Mouse (Mus musculus): ENCODE measurements around the gene B230104I21Rik.

Gene B230104I21Rik

DNA sequence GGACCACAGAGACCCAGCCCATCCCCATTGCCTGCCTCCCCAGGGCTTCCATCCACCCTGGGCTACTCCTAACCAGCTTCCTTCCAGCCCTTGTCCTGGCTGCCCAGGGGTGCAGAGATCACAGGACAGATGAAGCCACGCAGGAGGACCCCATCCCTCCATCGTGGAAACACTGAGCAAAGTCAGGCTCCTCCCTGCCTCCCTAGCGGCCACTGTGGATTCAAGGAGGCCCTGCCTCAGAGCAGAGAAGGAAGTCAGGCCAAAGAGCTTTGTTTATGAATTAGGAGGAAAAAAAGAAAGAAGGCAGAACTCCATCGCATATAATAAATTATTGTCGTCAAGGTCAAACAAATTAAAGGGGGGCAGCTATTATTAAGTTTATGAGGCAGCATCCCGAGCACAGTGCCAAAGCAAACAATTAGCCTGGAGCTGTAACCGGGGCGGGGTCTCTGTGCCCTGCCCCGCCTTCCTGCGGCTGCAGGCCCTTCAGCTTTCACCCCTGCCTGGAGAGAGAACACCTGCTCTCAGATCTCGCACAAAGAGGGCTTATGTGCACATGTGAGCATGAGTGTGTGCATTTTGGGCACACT lies 12.4 kb downstream of the B230104I21Rik start:
- in situ Hi-C loops (cut with MboI; ENCODE audit: low sequenced_read_pairs), result no loop called here

- in situ Hi-C loops (cut with MboI; ENCODE audit: low sequenced_read_pairs), result no loop called here
These were observed 16.3 kb downstream of the B230104I21Rik start for GRCm38 (mm10) chr4:154352246-154352645.

GRCm38 (mm10) chr4:154355408-154355807 lies 19.5 kb downstream of the B230104I21Rik start:
- in situ Hi-C loops (cut with MboI; ENCODE audit: low sequenced_read_pairs), result no loop called here

DNA sequence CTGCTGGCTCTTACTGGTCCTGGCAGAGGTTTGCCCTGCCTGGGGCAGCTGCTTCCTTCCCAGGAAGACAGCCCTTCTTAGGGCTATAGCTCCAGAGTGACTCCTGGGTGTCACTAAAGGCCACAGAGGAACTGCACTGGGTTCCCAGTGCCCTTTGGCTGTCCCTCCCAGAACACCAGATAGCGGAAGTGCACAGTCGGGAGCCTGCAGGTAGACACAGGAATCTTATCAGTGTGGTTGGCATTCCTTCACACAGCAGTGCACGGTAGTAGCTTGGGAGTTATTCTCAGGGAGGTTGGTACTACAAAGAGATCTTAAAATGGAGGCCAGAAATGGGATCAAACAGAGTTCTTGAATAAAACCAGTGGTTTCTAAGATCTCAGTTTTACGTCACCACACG lies 22.4 kb downstream of the B230104I21Rik start:
- in situ Hi-C loops (cut with MboI; ENCODE audit: low sequenced_read_pairs), result no loop called here

- in situ Hi-C loops (cut with MboI; ENCODE audit: low sequenced_read_pairs), result no loop called here
These were observed 22.9 kb downstream of the B230104I21Rik start for GRCm38 (mm10) chr4:154358816-154359215.

- in situ Hi-C loops (cut with MboI; ENCODE audit: low sequenced_read_pairs), result no loop called here
These were observed 23.9 kb downstream of the B230104I21Rik start for GRCm38 (mm10) chr4:154359762-154360300.

- in situ Hi-C loops (cut with MboI; ENCODE audit: low sequenced_read_pairs), result no loop called here
These were observed 24.5 kb downstream of the B230104I21Rik start for GRCm38 (mm10) chr4:154360441-154360840.

DNA sequence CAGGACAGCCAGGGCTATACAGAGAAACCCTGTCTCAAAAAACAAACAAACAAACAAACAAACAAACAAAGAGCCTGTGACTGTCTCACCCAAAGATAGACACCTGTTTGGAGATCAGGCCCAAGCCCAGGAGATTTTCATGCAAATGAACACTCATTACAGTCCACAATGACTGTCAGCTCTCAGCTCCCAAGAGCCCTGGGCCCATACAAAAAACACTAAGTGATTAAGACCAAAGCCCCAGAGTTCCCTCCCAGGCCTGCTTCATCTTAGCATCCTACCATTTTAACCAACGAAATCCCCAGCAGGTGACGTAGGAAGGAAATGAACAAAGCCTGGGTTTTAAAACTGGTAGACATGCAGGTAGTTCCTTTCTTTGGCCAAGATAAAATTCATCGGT lies 24.9 kb downstream of the B230104I21Rik start:
- in situ Hi-C loops (cut with MboI; ENCODE audit: low sequenced_read_pairs), result no loop called here

DNA sequence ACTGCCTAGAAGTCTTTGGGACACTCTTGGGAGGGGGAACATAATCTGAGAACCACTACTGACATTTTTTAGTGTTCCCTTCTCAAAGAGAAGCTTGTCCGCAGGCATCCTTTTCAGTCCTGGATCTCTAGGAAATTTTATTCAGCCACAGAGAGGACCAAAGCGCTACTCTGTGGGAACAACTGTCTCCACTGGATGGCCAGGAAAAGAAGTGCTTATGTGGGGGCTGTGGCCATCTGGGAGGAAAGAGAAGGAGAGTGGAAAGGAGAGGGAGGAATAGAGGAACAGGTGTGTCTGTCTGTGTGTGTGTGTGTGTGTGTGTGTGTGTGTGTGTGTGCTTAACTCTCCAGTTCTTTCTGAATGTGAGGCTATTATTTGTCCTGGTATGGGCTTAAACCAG lies 28.8 kb downstream of the B230104I21Rik start:
- in situ Hi-C loops (cut with MboI; ENCODE audit: low sequenced_read_pairs), result no loop called here

DNA sequence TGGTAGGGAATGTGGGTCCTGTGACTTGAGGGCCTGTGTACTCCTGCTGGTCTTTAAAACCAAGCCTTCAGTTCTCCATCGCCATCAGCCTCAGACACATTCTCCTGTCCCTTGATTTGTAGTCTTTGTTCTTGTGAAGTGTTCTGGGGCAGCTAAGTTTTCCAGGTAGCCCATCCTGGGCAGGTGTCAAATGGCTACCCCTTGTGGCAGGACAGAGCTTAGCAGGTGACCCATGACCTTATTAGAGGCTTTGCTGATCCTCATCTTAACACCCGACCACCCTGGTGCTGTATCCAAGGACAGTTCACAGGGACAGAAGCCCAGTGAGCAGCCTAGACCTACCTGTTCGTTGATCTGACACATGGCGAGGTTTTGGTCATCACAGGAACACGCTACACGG lies 30.9 kb downstream of the B230104I21Rik start:
- in situ Hi-C loops (cut with MboI; ENCODE audit: low sequenced_read_pairs), result no loop called here

GRCm38 (mm10) chr4:154369089-154369488 lies 33.2 kb downstream of the B230104I21Rik start:
- in situ Hi-C loops (cut with MboI; ENCODE audit: low sequenced_read_pairs), result no loop called here

GRCm38 (mm10) chr4:154370841-154371240 lies 34.9 kb downstream of the B230104I21Rik start:
- in situ Hi-C loops (cut with MboI; ENCODE audit: low sequenced_read_pairs), result no loop called here

DNA sequence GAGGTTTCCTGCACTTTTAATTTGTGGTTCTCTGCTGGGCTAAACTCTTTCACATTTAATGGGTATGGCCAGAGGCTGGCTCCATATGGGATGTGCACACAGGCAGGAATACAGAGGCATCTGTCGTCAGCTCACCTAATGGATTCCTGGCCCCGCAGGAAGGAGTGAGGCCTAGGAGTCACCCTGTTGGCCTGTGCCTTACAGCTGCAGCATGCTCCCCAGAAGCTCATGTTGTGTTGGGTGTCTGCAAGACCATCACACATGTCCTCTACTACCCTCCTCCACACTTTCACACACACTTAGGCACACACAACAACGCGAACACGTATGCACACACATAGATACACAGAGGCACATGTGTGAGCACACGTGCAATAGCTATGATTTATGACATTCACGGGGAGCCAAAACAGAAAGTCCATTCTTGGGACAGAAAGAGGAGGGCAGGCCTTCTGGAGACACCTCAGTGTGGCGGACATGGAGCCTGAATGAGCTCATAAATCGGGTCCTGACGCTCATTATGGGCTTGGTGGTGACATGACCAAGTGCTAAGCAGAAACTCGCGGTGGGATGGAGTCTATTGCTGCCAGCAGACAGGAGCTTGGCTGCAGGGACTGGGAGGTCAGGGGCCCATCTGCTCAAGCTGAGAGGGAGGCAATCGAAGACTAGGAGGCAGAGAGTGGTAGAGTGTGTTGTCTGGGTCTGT lies 35.8 kb downstream of the B230104I21Rik start:
- in situ Hi-C loops (cut with MboI; ENCODE audit: low sequenced_read_pairs), result no loop called here

DNA sequence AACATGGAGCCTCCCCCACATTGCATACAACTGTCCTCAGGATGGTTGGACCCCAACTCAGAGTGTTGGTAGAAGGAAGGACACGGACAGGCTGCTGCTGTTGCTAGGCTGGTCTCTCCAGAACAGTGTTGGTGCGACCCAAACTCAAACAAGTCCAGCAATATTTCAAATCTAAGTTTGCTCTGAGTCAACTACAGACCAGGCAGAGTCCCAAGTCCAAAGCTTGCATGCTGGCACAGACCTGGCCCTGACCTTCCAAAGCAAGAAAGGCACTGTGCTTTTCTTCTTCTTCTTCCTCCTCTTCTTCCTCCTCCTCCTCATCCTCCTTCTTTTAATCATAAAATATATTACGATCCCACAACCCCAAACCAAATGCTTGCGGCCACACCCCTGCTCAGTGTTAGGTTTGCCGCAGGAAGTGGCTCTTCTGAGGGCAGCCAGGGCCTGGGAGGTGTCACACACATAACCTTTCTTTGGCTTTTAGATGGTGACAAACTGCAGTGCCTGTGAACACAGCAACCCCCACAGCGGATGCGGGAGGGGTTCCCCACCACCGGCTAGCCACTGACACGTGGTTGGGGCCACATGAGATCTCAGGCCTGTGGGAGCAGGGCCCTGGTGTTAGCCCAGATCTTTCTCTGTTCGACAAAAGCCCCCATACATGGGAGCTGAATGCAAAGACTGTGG lies 40.2 kb downstream of the B230104I21Rik start:
- in situ Hi-C loops (cut with MboI; ENCODE audit: low sequenced_read_pairs), result no loop called here

- in situ Hi-C loops (cut with MboI; ENCODE audit: low sequenced_read_pairs), result no loop called here
These were observed 42.9 kb downstream of the B230104I21Rik start for GRCm38 (mm10) chr4:154378876-154379275.

- in situ Hi-C loops (cut with MboI; ENCODE audit: low sequenced_read_pairs), result no loop called here
These were observed 49.3 kb downstream of the B230104I21Rik start for GRCm38 (mm10) chr4:154385208-154385607.

GRCm38 (mm10) chr4:154385918-154386317 lies 50.0 kb downstream of the B230104I21Rik start:
- in situ Hi-C loops (cut with MboI; ENCODE audit: low sequenced_read_pairs), result no loop called here

DNA sequence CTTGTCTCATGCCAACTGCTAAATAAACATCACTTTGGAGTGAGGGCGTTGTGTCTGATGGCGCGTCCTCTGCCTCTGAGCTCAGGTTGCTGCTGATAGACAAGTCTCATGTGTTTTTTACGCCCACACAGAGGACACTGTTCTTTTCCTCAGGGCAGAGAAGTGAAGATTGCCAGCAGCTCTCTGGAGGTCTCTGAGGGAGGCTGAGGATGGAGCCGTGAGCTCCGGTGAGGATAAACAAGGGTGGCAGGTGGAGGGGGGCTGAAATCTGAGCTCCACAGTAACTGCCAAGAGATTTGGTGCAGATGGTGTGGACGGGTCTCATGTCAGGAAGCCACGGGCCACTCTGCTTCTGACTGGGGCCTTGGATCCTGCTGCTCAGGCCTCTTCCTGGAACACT lies 50.9 kb downstream of the B230104I21Rik start:
- in situ Hi-C loops (cut with MboI; ENCODE audit: low sequenced_read_pairs), result no loop called here

DNA sequence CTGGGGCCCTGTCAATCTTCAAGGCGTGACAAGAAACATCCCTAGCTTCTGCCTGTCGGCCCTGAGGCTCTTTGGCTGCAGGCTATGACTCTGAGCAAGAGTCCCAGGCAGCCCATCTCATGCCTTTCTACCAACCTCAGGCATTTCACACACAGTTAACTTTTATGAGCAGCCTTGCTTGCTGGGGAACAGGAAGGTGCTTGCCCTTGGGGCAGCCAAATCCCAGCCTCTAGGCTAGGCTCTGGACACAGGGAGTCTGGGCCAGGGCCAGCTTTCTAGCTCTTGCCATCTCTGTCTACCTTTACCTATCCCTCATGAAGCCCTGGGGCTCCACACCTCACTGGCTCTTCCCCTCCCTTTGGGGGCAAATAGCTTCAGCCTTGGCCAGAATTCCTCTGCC lies 53.7 kb downstream of the B230104I21Rik start:
- in situ Hi-C loops (cut with MboI; ENCODE audit: low sequenced_read_pairs), result no loop called here

- in situ Hi-C loops (cut with MboI; ENCODE audit: low sequenced_read_pairs), result no loop called here
These were observed 54.6 kb downstream of the B230104I21Rik start for GRCm38 (mm10) chr4:154390333-154391080.

DNA sequence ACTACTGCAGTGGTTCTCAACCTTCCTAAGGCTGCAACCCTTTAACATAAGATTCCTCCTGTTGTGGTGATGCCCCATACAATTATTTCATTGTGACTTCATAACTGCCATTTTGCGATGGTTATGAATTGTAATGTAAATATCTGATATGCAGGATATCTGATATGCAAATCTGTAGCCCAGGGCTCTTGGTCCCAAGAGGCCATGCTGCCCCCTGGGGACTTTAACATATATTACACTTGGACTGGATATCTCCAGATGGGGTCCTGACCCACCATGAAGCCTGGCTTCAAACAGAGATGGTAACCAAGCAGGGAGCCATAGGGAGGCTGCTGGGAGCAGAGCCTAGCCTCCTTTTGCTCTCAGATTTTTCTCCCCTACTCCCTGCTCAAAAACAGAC lies 56.7 kb downstream of the B230104I21Rik start:
- in situ Hi-C loops (cut with MboI; ENCODE audit: low sequenced_read_pairs), result no loop called here

All from CH12F3 (cell line).